Mouse (Mus musculus) cerebellum, postnatal 25 days (tissue): ENCODE measurements around the gene Wdr73.

Source experiments
- DNase-seq, 2 experiments: peaks; one replicate each; pipeline ENCODE4 v3.0.0; 2021; ENCODE audit warnings: mixed read lengths in 2 of 2

The Wdr73 gene

DNA sequence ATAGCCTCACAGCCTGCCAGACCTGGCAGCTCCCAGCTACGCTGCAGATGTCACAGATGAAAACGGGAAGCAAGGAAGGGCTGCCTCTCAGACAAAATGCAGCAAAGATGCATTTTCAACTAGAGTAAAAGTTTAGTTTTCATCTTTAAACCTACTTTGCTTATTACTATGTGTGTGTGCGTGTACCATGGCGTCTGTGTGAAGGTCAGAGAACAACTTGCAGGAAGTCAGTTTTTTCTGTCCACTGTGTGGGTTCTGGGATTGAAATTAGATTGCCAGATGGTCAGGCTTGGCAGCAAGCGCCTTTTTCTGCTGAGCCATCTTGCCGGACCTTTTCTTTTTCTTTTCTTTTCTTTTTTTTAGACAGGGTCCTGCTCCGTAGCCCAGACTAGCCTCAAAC, 6.9 kb downstream of the Wdr73 start:
- DNase-seq, result peak; percentile 63 to 68

DNA sequence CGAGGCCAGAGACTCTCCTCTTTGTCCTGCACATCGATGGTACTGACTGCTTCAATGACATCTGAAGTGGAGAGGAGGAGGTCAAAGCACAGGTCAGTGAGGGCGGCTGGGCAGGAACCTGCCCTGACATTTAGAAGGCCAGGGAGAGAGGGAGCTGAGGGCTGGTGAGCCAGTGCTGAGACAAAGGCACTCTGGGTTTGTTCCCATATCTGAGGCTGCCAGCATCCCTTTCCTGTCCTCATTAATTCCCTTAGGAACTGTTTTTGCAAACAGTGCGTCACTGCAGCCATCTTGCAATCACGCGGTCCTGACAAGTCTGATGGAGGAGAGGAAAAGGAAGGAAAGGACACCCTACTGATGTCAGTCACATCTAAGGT, 7.3 kb downstream of the Wdr73 start:
- peak; percentile 44 to 65 for DNase-seq

- peak; percentile 63 to 67 for DNase-seq
Measured at GRCm38 (mm10) chr7:80893086-80893752, 7.8 kb downstream of the Wdr73 start.

GRCm38 (mm10) chr7:80889841-80890241, 11.2 kb downstream of the Wdr73 start:
- DNase-seq, result no peak

- peak in 1 of 2 experiments; percentile 36 for DNase-seq
Measured at GRCm38 (mm10) chr7:80889021-80889511, 12.0 kb downstream of the Wdr73 start.

GRCm38 (mm10) chr7:80888595-80888994, 12.5 kb downstream of the Wdr73 start:
- no peak for DNase-seq

DNA sequence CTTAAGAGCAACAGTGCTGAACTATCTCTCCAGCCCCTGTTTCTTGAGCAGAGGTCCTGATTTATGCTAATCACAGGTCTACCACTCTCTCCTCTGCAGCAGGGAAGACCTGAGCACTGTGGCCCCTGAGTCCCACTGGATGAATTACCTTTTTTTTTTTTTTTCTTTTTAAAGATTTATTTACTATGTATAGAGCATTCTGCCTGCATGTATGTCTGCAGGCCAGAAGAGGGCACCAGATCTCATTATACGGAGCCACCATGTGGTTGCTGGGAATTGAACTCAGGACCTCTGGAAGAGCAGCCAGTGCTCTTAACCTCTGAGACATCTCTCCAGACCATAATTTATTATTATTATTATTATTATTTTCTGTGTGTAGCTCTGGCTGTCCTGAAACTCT, 15.4 kb downstream of the Wdr73 start:
- no peak for DNase-seq

DNA sequence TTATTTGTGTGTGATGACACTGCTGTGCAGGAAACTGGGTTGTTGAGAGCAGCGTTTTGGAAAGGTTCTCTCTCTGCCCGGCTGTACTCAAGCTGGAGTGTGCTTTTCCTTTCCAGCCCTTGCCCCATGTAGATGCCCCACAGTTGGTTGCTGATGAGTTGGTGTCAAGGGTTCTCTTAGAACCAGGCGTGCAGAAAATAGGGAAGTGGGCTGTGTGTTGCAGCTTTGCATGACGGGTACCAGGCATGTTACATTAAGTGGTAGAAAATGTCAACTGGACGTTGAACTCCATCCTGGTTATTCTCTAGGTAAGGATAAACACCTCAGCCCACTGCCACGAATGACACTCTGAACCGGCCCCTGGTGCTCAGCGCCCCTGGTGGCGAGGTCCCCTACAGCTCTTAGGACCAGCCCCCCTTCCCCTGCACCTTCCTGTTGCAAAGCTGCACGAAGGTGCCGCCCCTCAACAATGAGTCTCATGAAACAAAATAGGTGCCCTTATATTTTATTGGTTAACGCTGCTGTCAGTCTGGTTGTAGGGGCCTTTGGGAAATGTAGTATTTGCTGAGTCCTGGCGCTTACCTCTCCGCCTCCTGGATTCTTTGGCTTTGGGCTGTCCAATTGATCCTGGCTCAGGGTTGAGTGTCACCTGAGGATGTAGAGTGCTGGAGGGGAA, 18.1 kb downstream of the Wdr73 start:
- DNase-seq, result peak; percentile 65 to 76

DNA sequence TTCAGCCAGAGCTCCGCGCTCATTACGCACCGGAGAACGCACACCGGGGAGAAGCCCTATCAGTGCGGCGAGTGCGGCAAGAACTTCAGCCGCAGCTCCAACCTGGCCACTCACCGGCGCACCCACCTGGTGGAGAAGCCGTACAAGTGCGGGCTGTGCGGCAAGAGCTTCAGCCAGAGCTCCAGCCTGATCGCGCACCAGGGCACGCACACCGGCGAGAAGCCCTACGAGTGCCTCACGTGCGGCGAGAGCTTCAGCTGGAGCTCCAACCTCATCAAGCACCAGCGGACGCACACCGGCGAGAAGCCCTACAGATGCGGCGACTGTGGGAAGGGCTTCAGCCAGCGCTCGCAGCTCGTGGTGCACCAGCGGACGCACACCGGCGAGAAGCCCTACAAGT, 25.3 kb downstream of the Wdr73 start:
- DNase-seq, result no peak

- DNase-seq, result no peak
Measured at GRCm38 (mm10) chr7:80873631-80874030, 27.4 kb downstream of the Wdr73 start.

DNA sequence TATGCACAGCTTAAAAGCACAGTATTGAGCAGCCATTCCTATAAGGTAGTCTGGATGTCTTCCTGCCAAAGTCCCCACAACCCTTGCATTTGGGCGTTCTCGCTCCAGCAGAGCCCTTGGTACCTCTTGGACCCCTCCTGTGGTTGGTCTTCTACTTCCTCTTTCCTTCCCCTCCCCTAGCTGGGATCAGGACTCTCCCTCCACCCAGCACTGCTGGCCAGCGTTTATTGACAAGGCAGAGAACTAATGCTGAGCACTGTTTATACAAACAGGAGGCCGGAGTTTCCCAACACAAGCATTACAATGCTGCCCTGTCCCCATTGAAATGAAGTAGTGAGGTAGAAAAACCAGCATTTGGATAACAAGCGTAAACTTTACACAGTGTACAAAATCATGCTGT, 28.0 kb downstream of the Wdr73 start:
- no peak for DNase-seq

DNA sequence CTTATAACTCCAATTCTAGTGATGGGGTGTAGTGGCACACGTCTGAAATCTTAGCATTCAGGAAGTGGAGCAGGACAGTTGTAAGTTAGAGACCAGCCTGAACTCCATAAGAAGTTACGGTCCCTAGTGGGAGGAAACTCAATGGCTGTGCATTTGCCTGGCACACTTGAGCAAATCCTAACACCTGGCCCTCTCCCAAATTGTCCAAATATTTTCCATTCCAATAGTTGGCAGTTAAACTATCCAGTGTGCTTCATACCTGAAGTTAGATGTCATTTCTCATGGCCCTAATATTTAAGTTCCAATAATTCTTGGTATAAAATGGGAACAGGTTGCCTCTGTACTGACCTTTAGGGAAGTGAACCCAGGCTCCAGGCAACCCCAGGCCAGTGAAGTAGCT, 32.4 kb downstream of the Wdr73 start:
- no peak for DNase-seq

GRCm38 (mm10) chr7:80866514-80867147, 34.4 kb downstream of the Wdr73 start:
- DNase-seq, result no peak

DNA sequence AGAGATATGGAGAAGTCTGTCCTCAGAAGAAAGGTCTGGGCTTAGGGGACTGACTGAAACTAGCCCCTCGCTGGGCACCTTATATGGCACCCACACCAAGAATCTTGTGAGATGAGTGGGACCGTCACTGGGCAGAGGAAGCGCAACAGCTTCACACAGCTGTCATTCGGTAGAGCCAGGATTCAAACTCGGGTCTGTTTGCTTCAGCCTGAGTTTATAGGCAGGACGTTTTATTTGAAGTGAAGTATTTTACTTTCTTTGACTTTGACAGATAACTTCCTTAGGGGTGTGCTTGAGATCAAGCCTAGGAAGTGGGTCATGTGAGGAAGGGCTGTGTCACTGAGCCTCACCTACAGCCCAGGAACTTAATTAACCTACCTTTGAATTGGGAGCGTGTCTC, 35.5 kb downstream of the Wdr73 start:
- DNase-seq, result no peak

DNA sequence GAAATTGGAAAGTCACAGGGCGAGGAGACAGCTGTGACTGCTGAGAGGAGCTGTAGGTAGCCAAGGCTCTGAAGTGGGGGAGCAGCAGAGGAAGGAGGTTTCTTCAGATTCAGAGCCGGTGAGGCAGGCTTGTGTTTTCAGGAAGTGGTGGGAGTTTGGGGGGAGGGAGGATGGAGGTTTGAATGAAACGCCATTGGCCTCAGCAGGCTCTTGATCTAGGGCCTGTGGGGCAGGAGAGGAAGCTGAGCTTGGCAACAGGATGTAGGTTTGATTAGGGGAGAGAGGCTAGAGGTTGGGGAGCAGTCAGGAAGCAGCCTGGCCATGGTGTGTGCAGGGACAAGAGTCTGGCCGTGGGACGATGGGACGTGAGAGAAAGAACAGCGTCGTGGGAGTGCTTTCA, 36.2 kb downstream of the Wdr73 start:
- DNase-seq, result no peak

DNA sequence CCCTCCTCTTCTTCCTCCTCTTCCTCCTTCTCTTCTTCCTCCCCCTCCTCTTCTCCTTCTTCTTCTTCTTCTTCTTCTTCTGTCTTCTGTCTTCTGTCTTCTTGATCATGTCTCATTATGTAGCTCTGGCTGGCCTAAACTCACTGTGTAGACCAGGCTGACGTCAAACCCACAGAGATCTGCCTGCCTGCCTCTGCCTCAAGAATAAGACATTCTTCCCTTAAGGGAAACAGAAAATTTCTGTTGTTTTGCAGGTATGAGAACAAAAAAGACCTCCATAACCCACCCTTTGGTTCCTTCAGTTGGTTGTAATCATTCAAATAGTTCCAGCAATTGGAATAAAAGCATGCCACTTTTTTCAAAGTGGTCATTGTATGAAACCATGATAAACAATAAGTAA, 36.9 kb downstream of the Wdr73 start:
- no peak for DNase-seq

DNA sequence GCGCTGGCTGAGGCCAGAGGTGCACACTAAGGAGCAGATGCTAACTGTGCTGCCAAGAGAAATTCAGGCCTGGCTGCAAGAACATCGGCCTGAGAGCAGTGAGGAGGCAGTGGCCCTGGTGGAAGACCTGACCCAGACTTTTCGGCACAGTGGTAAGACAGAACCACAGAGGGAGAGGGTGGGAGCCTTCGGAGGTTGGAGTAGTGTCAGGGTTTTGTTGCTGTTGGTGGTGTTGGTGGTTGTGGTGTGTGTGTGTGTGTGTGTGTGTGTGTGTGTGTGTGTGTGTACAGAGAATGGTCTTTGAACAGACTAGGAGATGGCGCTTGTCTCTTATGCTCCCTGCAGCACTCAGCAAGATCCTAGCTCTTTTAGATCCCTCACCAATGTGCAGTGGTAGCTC, 37.5 kb downstream of the Wdr73 start:
- no peak for DNase-seq

GRCm38 (mm10) chr7:80862475-80862874, 38.6 kb downstream of the Wdr73 start:
- no peak for DNase-seq

GRCm38 (mm10) chr7:80860729-80861274, 40.3 kb downstream of the Wdr73 start, which contains the start of gene Zscan2:
Gene Zscan2, plus strand, starts transcription at chr7:80860920.
- DNase-seq, result peak; percentile 90

- peak; percentile 49 to 61 for DNase-seq
Measured at GRCm38 (mm10) chr7:80860227-80860626, 40.8 kb downstream of the Wdr73 start.

- DNase-seq, result peak; percentile 84 to 90
Measured at GRCm38 (mm10) chr7:80857181-80857580, 43.9 kb downstream of the Wdr73 start.

- no peak for DNase-seq
Measured at GRCm38 (mm10) chr7:80855316-80855715, 45.8 kb downstream of the Wdr73 start.

- DNase-seq, result no peak
Measured at GRCm38 (mm10) chr7:80853218-80853617, 47.9 kb downstream of the Wdr73 start.

DNA sequence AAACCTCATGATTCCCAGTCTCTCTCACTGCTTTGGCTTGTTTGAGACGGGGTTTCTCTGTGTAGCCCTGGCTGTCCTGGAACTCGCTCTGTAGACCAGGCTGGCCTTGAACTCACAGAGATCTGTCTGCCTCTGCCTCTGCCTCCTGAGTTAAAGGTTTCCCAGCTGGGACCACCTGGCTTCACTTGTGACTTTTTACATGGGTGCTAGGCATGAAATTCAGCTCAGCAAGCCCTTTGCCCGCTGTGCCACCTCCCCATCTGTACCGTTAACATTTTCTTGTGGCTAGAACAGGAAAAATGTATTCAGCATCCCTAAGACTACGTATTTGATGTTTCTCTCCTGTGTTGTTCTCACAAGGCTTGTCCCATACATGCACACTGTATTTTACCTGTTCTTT, 50.5 kb downstream of the Wdr73 start:
- DNase-seq, result no peak
